Mouse (Mus musculus) forebrain, embryonic 10.5 days (tissue): ENCODE data around the gene Rabep2. TPM values are rescaled to one million over a fixed set of nuclear protein-coding genes. Genes with fewer than 3 reads are reported as not detected.

ENCODE experiments used
- DNase-seq: peaks from one replicate; pipeline ENCODE4 v3.0.0-alpha.2; 2017; ENCODE audit warnings: low spot score; ENCODE audit errors: extremely low spot score
- H3K27ac ChIP-seq: fragments of 300-500 bp; sonication (generic); 2 replicates; pipeline ENCODE4 v1.5.1; 2016; ENCODE audit warnings: mild to moderate bottlenecking
- H3K27me3 ChIP-seq: fragments of 300-500 bp; sonication (generic); 2 replicates; pipeline ENCODE4 v1.6.1; 2016; ENCODE audit warnings: mild to moderate bottlenecking; ENCODE audit not compliant: poor library complexity, severe bottlenecking
- H3K36me3 ChIP-seq: fragments of 300-500 bp; sonication (generic); replicated peaks from 2 replicates; pipeline ENCODE4 v1.6.1; 2016; ENCODE audit warnings: mild to moderate bottlenecking, moderate library complexity
- H3K4me1 ChIP-seq: fragments of 300-500 bp; sonication (generic); 2 replicates; pipeline ENCODE4 v1.6.1; 2016
- H3K4me3 ChIP-seq: fragments of 300-500 bp; sonication (generic); 2 replicates; pipeline ENCODE4 v1.5.1; 2016; ENCODE audit warnings: mild to moderate bottlenecking, moderate library complexity
- H3K9me3 ChIP-seq: fragments of 300-500 bp; sonication (generic); 2 replicates; pipeline ENCODE4 v1.6.1; 2016; ENCODE audit warnings: mild to moderate bottlenecking, moderate library complexity
- WGBS: fragments of 180-500 bp; shearing (Covaris S2); methylation state at CpG from one replicate; pipeline ENCODE4 v1.1.7; 2016; 5-methylcytosine and 5-hydroxymethylcytosine counted together
- polyA plus RNA-seq: library from polyadenylated mRNA; unstranded; fragments of >200 nt; fragmentation: Nextera tagmentation; extraction: Ambion mirVana; gene quantifications from 2 replicates; pipeline ENCODE4 v1.2.1, GENCODE M21; 2016

The Rabep2 gene
- polyA plus RNA-seq, 1 experiment from 2014 or later: 24.8 TPM

DNA sequence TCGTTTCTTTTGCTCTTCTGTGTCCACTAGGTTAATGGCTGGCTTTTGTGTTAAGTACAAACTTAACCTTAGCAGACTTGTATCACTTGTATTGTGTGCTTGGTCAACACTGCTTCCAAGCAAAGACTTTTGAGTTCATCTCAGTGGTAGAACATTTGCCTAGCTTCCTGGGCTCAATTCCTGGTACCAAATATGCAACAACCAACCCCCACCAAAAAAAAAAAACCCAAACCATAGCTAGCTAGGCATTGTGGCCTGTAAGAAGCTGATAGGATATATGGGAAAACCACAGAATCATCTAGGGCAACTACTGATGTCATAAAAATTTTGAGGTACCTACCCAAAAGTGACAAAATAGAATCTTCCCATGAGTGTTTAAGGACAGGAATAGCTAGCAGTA lies 62.4 kb downstream of the Rabep2 start:
- H3K36me3 ChIP-seq: peaks cover 76% of the 10 kb centered on the region
- H3K9me3 ChIP-seq: no peaks in the 10 kb centered on the region
- no peak overlapping the region for H3K4me3 ChIP-seq
- 80% methylated on average over 1 of the region's 1 CpGs for WGBS
- H3K27me3 ChIP-seq: no peaks in the 10 kb centered on the region
- H3K4me1 ChIP-seq: peaks cover 20% of the 10 kb centered on the region
- H3K27ac ChIP-seq: no peak overlapping the region
- DNase-seq: no peak

DNA sequence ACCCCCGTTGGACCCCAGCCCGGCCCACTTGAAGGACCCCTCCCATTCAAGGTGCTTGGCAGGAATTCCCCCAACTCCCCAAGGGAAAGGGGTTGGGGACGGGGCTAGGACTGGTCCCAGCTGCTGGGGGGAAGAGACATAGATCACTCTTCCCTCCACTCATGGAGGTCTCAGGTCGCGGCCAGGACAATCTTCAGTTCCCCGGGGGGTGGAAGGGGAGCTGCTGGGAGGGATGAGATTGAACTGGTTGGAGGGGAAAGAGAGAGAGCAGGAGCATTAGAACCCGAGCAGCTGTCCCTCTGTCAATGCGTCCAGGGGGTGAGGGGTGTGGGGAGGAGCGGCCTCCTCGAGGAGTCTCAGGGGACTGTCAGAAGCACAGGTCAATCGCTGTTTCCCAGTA lies 63.4 kb downstream of the Rabep2 start:
- 71% methylated on average over 11 of the region's 11 CpGs for WGBS
- no peak overlapping the region for H3K4me3 ChIP-seq

DNA sequence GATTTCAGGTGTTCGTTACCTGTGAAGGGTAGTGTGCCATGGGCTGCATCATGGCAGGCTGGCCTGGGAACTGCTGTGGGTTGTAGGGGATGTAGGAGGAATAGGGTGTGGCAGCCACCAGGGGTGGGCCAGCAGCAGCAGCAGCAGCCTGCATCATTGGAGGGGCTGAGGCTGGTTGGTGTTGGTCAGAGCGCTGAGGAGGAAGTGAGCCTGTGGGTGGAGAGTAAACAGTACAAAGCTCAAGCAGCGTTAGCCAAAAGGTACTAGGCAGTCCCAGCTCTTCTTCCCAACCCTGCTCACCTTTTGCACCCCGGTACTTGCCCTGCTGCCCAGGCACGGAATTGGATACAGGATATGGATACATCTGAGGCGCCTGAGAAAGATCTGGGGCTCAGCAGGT lies 65.6 kb downstream of the Rabep2 start:
- Histone ChIP-seq H3K27me3 (no peaks in the 10 kb centered on the region), H3K9me3 (no peaks in the 10 kb centered on the region), H3K4me3 (no peak overlapping the region), H3K36me3 (peaks cover 98% of the 10 kb centered on the region), H3K27ac (no peak overlapping the region), H3K4me1 (no peaks in the 10 kb centered on the region)
- 93% methylated on average over 6 of the region's 6 CpGs for WGBS
- DNase-seq: no peak

More for the DNA sequence above, 63.4 kb downstream of the Rabep2 start:
- Histone ChIP-seq H3K9me3 (no peaks in the 10 kb centered on the region), H3K4me1 (peaks cover 13% of the 10 kb centered on the region), H3K27ac (no peak overlapping the region), H3K27me3 (no peaks in the 10 kb centered on the region), H3K36me3 (peaks cover 85% of the 10 kb centered on the region)
- DNase-seq: no peak

DNA sequence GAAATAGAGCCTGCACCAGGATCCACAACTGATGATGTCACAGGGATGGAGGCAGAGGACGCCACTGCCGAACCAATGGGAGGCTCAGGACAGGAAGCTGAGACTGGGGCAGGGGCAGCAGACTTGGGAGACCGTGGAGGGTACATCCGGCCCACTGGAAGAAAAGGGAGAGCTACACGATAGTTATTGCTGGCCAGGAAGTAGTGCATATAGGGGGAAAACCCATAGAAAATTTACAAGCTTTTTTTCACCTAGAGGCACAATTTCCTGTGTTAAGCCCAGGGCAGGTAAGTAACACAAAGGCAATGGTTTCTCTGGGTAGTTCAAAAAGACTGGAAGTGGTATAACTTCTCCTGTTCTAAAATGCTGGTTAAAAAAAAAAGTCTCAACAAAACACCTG lies 67.9 kb downstream of the Rabep2 start:
- Histone ChIP-seq H3K27ac (no peak overlapping the region), H3K27me3 (no peaks in the 10 kb centered on the region), H3K4me3 (no peak overlapping the region), H3K9me3 (no peaks in the 10 kb centered on the region), H3K36me3 (peaks cover 99% of the 10 kb centered on the region), H3K4me1 (peaks cover 9% of the 10 kb centered on the region)
- DNase-seq: no peak
- 90% methylated on average over 5 of the region's 5 CpGs for WGBS

DNA sequence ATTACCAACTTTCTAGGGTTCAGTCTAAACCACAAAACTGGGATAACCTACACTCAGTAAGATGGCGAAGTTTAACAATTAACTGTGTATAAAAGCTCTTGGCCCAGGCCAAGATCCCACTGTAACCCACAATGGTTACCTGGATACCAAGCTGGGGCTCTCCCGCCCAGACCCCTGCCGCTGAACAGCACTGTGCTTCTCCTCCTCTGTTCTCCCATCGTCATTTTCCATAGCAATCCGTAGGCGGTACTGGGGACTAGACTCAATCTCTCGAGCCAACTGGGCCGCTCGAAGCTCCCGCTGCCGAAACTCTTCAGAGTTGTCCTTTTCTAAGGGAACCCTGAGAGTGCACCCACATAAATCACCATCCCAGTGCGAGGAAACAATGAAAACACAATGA lies 69.4 kb downstream of the Rabep2 start:
- Histone ChIP-seq H3K4me3 (no peak overlapping the region), H3K27me3 (no peaks in the 10 kb centered on the region), H3K27ac (no peak overlapping the region), H3K9me3 (no peaks in the 10 kb centered on the region), H3K36me3 (peaks cover 84% of the 10 kb centered on the region), H3K4me1 (peaks cover 9% of the 10 kb centered on the region)
- no peak for DNase-seq
- 94% methylated on average over 12 of the region's 12 CpGs for WGBS

Other genes with a start within 250 kb of the Rabep2 start
- 65.5 and 70.1 TPM in 2 replicates for gene Xpo6, start 228.3 kb upstream of the Rabep2 start, polyA plus RNA-seq
- 79.1 and 83.0 TPM in 2 replicates for gene Sbk1, start 156.1 kb upstream of the Rabep2 start, polyA plus RNA-seq
- 2.0 and 2.4 TPM in 2 replicates for gene Lat, start 59.2 kb upstream of the Rabep2 start, polyA plus RNA-seq
- 64.7 and 68.6 TPM in 2 replicates for gene Spns1, start 51.3 kb upstream of the Rabep2 start, polyA plus RNA-seq
- 2.6 and 2.8 TPM in 2 replicates for gene Nfatc2ip, start 32.0 kb upstream of the Rabep2 start, polyA plus RNA-seq
- 0.07 and 0.14 TPM in 2 replicates for gene Cd19, start 13.9 kb upstream of the Rabep2 start, polyA plus RNA-seq
- gene Atp2a1, start 34.3 kb downstream of the Rabep2 start, polyA plus RNA-seq: 0.33 TPM in 2 replicates
- gene Sh2b1, start 46.7 kb downstream of the Rabep2 start, polyA plus RNA-seq: 49.2 and 50.8 TPM in 2 replicates
- 180 and 183 TPM in 2 replicates for gene Tufm, start 58.6 kb downstream of the Rabep2 start, polyA plus RNA-seq
- 49.0 and 55.3 TPM in 2 replicates for gene Atxn2l, start 74.7 kb downstream of the Rabep2 start, polyA plus RNA-seq
- gene Eif3c, start 137.7 kb downstream of the Rabep2 start, polyA plus RNA-seq: 230 and 233 TPM in 2 replicates
- gene Apobr, start 156.2 kb downstream of the Rabep2 start, polyA plus RNA-seq: 0.67 and 0.79 TPM in 2 replicates
- gene Cln3, start 157.1 kb downstream of the Rabep2 start, polyA plus RNA-seq: 20.7 and 25.8 TPM in 2 replicates
- gene Il27, start 166.2 kb downstream of the Rabep2 start, polyA plus RNA-seq: not detected in 2 replicates
- gene Nupr1, start 202.1 kb downstream of the Rabep2 start, polyA plus RNA-seq: 1.3 and 2.0 TPM in 2 replicates
- 61.1 and 64.5 TPM in 2 replicates for gene Sgf29, start 220.6 kb downstream of the Rabep2 start, polyA plus RNA-seq
- 0.16 and 0.40 TPM in 2 replicates for gene Sult1a1, start 247.7 kb downstream of the Rabep2 start, polyA plus RNA-seq